12 mouse cellular contexts compared by ENCODE assay signal in genomic region chr5:42250376-42250775, GRCm38 (mm10).
"Had no signal": no experiment of that assay in that cellular context is flagged by ENCODE, and none has a peak within 500 bp of the region (broad histone marks: within the 10 kb centered on the region; RNA-seq: fewer than 3 reads in every experiment).

No protein-coding gene starts in this region.

- H3K4me3 ChIP-seq: liver, embryonic 13.5 days had no signal

- H3K9me3 ChIP-seq: liver, embryonic 13.5 days had no signal

- H3K9ac ChIP-seq: liver, embryonic 13.5 days had no signal

- H3K36me3 ChIP-seq: liver, embryonic 13.5 days had no signal

- H3K27me3 ChIP-seq: liver, embryonic 13.5 days had no signal

- H3K4me2 ChIP-seq: liver, embryonic 13.5 days; midbrain, embryonic 11.5 days had no signal

- H3K27ac ChIP-seq: liver, embryonic 13.5 days; stomach, postnatal 0 days had no signal

- H3K4me1 ChIP-seq: liver, embryonic 13.5 days had no signal

- DNase-seq: kidney, adult 18-20 months; kidney, adult 9 months; kidney, postnatal 14 days; kidney, postnatal 4 days; liver, embryonic 13.5 days; lung, adult 2 months; lung, postnatal 14 days; lung, postnatal 4 days; midbrain, embryonic 14.5 days; thymus, postnatal 4 days had no signal
